Mouse (Mus musculus) liver, postnatal 0 days (tissue): Measurements from ENCODE around the gene Rapgef5. TPM values are rescaled to one million over a fixed set of nuclear protein-coding genes. Genes with fewer than 3 reads are reported as not detected.

Source experiments
- ATAC-seq: fragments of 200-750 bp; cut with Nextera tagmentation; 2 replicates; pipeline ENCODE4 v1.8.0; 2017; ENCODE audit warnings: mild to moderate bottlenecking, moderate library complexity
- DNase-seq: peaks from one replicate; pipeline ENCODE4 v3.0.0-alpha.2; 2016
- H3K27ac ChIP-seq: fragments of 300-500 bp; sonication (generic); 2 replicates; pipeline ENCODE4 v1.5.1; 2014; ENCODE audit warnings: antibody characterized with exemption, moderate library complexity, mild to moderate bottlenecking, low read depth
- H3K27me3 ChIP-seq: fragments of 300-500 bp; sonication (generic); 2 replicates; pipeline ENCODE4 v1.6.1; 2014; ENCODE audit warnings: low read length, control low read depth, mixed read lengths; ENCODE audit not compliant: insufficient read depth
- H3K36me3 ChIP-seq: fragments of 300-500 bp; sonication (generic); replicated peaks from 2 replicates; pipeline ENCODE4 v1.6.1; 2014; ENCODE audit warnings: mild to moderate bottlenecking, control low read depth, low read length, moderate library complexity, mixed read lengths; ENCODE audit not compliant: insufficient read depth
- H3K4me1 ChIP-seq: fragments of 300-500 bp; sonication (generic); 2 replicates; pipeline ENCODE4 v1.6.1; 2014; ENCODE audit warnings: antibody characterized with exemption, mild to moderate bottlenecking, control low read depth; ENCODE audit not compliant: insufficient read depth
- H3K4me2 ChIP-seq: fragments of 300-500 bp; sonication (generic); 2 replicates; pipeline ENCODE4 v1.6.1; 2014; ENCODE audit warnings: low read depth, mild to moderate bottlenecking, low read length, moderate library complexity, mixed read lengths
- H3K4me3 ChIP-seq: fragments of 300-500 bp; sonication (generic); 2 replicates; pipeline ENCODE4 v1.5.1; 2014; ENCODE audit warnings: low read depth, low read length
- H3K9ac ChIP-seq: fragments of 300-500 bp; sonication (generic); replicated peaks from 2 replicates; pipeline ENCODE4 v1.6.1; 2014; ENCODE audit warnings: mild to moderate bottlenecking, moderate library complexity
- H3K9me3 ChIP-seq: fragments of 300-500 bp; sonication (generic); 2 replicates; pipeline ENCODE4 v1.6.1; 2016; ENCODE audit warnings: mild to moderate bottlenecking, control low read depth, low read length, mixed read lengths
- CTCF ChIP-seq: sonication (generic); IDR thresholded peaks from 2 replicates; pipeline ENCODE4 v1.5.1; 2016; ENCODE audit warnings: antibody characterized with exemption, low read depth
- EP300 ChIP-seq: IDR thresholded peaks from 2 replicates; pipeline ENCODE4 v1.6.1; 2016; ENCODE audit warnings: antibody characterized with exemption, low read depth, mild to moderate bottlenecking
- WGBS: fragments of 180-500 bp; shearing (Covaris S2); extraction: QIAGEN DNeasy Blood & Tissue Kit; methylation state at CpG from one replicate; pipeline ENCODE4 v1.1.7; 2014; ENCODE audit not compliant: insufficient replicate concordance; 5-methylcytosine and 5-hydroxymethylcytosine counted together
- polyA plus RNA-seq: library from polyadenylated mRNA; unstranded; fragments of >200 nt; fragmentation: Nextera tagmentation; extraction: Ambion mirVana; gene quantifications from 2 replicates; pipeline ENCODE4 v1.2.1, GENCODE M21; 2015

The Rapgef5 gene
- polyA plus RNA-seq, 1 experiment from 2014 or later = 2.1 TPM

- H3K9me3 ChIP-seq = no peaks in the 10 kb centered on the region
- TF ChIP-seq EP300 (no peak), CTCF (no peak)
- no peak overlapping the region for H3K4me2 ChIP-seq
- H3K36me3 ChIP-seq = no peaks in the 10 kb centered on the region
- H3K27me3 ChIP-seq = no peaks in the 10 kb centered on the region
- peaks cover 5% of the 10 kb centered on the region; the same call in 1 of the 2 replicates for H3K4me1 ChIP-seq
- DNase-seq = no peak
- no peak overlapping the region for H3K27ac ChIP-seq
- H3K9ac ChIP-seq = no peak overlapping the region
- no peak overlapping the region for H3K4me3 ChIP-seq
- no peak for ATAC-seq
- 63% methylated on average over 2 of the region's 2 CpGs for WGBS
Measured at GRCm38 (mm10) chr12:117636139-117636772, 120.0 kb downstream of the Rapgef5 start.

- no peak overlapping the region for H3K9ac ChIP-seq
- H3K4me1 ChIP-seq = peaks cover 5% of the 10 kb centered on the region; the same call in 1 of the 2 replicates
- H3K9me3 ChIP-seq = no peaks in the 10 kb centered on the region
- TF ChIP-seq EP300 (no peak), CTCF (no peak)
- H3K4me3 ChIP-seq = no peak overlapping the region
- H3K4me2 ChIP-seq = no peak overlapping the region
- H3K36me3 ChIP-seq = no peaks in the 10 kb centered on the region
- 77% methylated on average over 6 of the region's 6 CpGs for WGBS
- ATAC-seq = no peak
- no peak for DNase-seq
- no peaks in the 10 kb centered on the region for H3K27me3 ChIP-seq
- no peak overlapping the region for H3K27ac ChIP-seq
Measured at GRCm38 (mm10) chr12:117636969-117637368, 120.7 kb downstream of the Rapgef5 start.

GRCm38 (mm10) chr12:117638833-117639232, 122.6 kb downstream of the Rapgef5 start:
- no peak for TF ChIP-seq CTCF
- no peak for TF ChIP-seq EP300
- Histone ChIP-seq H3K4me1 (peaks cover 5% of the 10 kb centered on the region; the same call in 1 of the 2 replicates), H3K27ac (0 out of 2 replicates have a peak overlapping the region, but pooled peaks have one; percentile 16), H3K9me3 (no peaks in the 10 kb centered on the region), H3K4me3 (no peak overlapping the region), H3K36me3 (no peaks in the 10 kb centered on the region), H3K9ac (no peak overlapping the region), H3K4me2 (no peak overlapping the region), H3K27me3 (no peaks in the 10 kb centered on the region)
- ATAC-seq = 0 out of 2 replicates have a peak, but pooled peaks have one; percentile 8
- WGBS = 50% methylated on average over 2 of the region's 2 CpGs
- no peak for DNase-seq

- Histone ChIP-seq H3K4me3 (no peak overlapping the region), H3K36me3 (no peaks in the 10 kb centered on the region), H3K9ac (no peak overlapping the region), H3K27me3 (no peaks in the 10 kb centered on the region), H3K27ac (no peak overlapping the region), H3K4me1 (peaks cover 5% of the 10 kb centered on the region; the same call in 1 of the 2 replicates), H3K4me2 (no peak overlapping the region), H3K9me3 (no peaks in the 10 kb centered on the region)
- no peak for TF ChIP-seq CTCF
- no peak for TF ChIP-seq EP300
- ATAC-seq (peak; percentile 67), DNase-seq (no peak)
- 53% methylated on average over 6 of the region's 6 CpGs for WGBS
Measured at GRCm38 (mm10) chr12:117639356-117640121, 123.3 kb downstream of the Rapgef5 start.

GRCm38 (mm10) chr12:117642512-117642911, 126.2 kb downstream of the Rapgef5 start:
- 53% methylated on average over 2 of the region's 2 CpGs for WGBS
- Histone ChIP-seq H3K36me3 (no peaks in the 10 kb centered on the region), H3K9me3 (no peaks in the 10 kb centered on the region), H3K27me3 (no peaks in the 10 kb centered on the region), H3K4me1 (peaks cover 5% of the 10 kb centered on the region; the same call in 1 of the 2 replicates), H3K27ac (no peak overlapping the region), H3K4me2 (no peak overlapping the region), H3K4me3 (no peak overlapping the region), H3K9ac (no peak overlapping the region)
- peak; percentile 27 for DNase-seq
- no peak for TF ChIP-seq EP300
- ATAC-seq = peak; percentile 55; the same call in 1 of the 2 replicates

- Histone ChIP-seq H3K9ac (no peak overlapping the region), H3K27ac (no peak overlapping the region), H3K4me3 (no peak overlapping the region), H3K27me3 (no peaks in the 10 kb centered on the region), H3K36me3 (no peaks in the 10 kb centered on the region), H3K4me2 (no peak overlapping the region), H3K4me1 (no peaks in the 10 kb centered on the region), H3K9me3 (no peaks in the 10 kb centered on the region)
- no peak for TF ChIP-seq CTCF
- TF ChIP-seq EP300 = no peak
- WGBS = 71% methylated on average over 2 of the region's 2 CpGs
- DNase-seq = no peak
- no peak for ATAC-seq
Measured at GRCm38 (mm10) chr12:117645771-117646170, 129.5 kb downstream of the Rapgef5 start.
